Mouse (Mus musculus) liver, embryonic 14.5 days (tissue): ENCODE data around the gene Maneal.

Experiments used
- CTCF ChIP-seq: IDR thresholded peaks from 2 replicates; pipeline ENCODE4 v1.5.1; 2016; ENCODE audit warnings: antibody characterized with exemption, low read depth, control low read depth
- EP300 ChIP-seq: IDR thresholded peaks from 2 replicates; pipeline ENCODE4 v1.6.1; 2016; ENCODE audit warnings: antibody characterized with exemption, low read depth

DNA sequence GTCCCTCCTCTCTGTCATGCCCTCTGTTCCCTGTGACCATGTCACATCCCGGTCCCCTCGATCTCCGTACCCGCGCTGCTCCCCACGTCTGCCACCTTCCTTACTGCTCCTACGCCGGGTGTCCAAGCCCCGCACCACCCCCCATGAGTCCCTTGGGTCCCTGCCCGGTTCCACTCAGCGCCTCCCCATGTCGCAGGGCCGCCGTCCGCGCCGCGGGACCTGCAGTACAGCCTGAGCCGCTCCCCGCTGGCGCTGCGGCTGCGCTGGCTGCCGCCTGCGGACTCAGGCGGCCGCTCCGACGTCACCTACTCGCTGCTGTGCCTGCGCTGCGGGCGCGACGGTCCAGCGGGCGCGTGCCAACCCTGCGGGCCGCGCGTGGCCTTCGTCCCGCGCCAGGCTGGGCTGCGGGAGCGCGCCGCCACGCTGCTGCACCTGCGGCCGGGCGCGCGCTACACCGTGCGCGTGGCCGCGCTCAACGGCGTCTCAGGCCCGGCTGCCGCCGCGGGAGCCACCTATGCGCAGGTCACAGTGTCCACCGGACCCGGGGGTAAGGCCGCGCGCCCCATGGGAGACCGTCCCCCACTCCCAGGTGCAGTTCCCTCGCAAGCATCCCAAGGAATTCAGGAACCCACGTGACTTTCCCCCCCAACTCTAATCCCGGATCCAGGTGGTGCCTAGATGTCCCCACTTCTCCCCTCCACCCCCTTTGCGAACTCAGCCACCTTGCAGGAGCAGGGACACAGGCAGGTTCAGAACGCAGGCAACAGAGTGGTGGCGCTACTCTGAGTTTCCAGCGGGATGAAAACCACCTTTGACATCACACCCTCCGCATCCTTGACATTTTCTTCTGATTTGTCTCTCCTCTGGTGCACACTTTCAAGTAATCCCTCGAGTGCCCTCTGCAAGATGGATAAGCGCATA is 32.8 kb upstream of the Maneal start:
- TF ChIP-seq CTCF (no peak), EP300 (no peak)
